Mouse (Mus musculus): ENCODE measurements at regions not wholly inside any gene's neighbourhood (a gene's known extent, or its start where the extent isn't known, plus 50 kb on each side); places are given as distances from the start of the nearest gene placed in this dataset.
"Not testable (repeated sequence)": the region's sequence is repeated elsewhere in the genome, so short reads cannot be mapped to it uniquely, and the experiment has no call there.

DNA sequence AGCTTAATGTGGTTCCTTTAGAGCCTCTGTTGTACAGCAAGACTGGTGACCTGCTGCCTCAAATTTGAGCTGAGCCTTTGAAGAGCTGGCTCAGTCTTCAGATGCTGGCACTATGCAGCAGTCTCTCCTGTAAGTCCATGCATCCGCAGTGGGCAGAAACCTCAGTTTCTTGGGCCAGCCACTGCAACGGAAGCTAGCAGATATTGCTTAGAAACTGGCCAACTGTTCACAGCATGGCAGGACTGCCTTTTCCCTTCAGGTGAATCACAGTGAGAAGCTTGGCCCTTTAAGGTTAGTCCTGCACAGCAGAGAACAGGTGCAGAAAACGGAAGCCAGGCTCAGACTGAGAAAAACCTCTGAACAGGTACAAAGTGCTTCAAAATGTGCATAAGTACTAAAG, 1976.8 kb upstream of the G6pd2 start:
- no peak overlapping the region for H3K9ac ChIP-seq (ENCODE audit: low read length)
- WGBS: 76% methylated on average over 3 of the region's 3 CpGs
- H3K9me3 ChIP-seq (ENCODE audit: control insufficient read depth, low read length): no peaks in the 10 kb centered on the region; the same call in 1 of the 2 replicates
- no peak overlapping the region for H3K27ac ChIP-seq (ENCODE audit: low read length)
- H3K36me3 ChIP-seq (ENCODE audit: control insufficient read depth, insufficient read depth, low read length): no peaks in the 10 kb centered on the region
- H3K27me3 ChIP-seq (ENCODE audit: control insufficient read depth, insufficient read depth, low read depth, low read length): no peaks in the 10 kb centered on the region
- no peaks in the 10 kb centered on the region for H3K4me1 ChIP-seq (replicated peaks; ENCODE audit: control insufficient read depth, insufficient read depth, low read length)
- no peak for ATAC-seq (ENCODE audit: low read depth)
- no peak overlapping the region for H3K4me3 ChIP-seq (ENCODE audit: low read length)
- H3K4me2 ChIP-seq (ENCODE audit: low read depth, low read length): no peak overlapping the region

DNA sequence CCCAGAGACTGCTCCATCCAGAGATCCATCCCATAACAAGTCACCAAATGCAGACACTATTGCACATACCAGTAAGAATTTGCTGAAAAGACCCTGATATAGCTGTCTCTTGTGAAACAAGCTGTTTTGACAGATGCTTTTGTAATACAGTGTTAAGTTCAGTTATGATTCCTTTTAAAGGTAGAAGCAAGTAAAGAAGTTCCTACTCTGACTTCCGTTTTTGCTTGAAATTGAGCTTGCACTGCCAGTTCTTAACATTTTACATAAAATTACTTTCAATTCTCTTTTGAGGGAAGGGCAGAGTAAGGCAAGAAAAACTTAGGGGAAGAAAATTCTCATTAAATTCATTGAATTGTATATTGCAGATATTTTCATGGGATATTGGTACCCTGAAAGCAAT, 1962.9 kb upstream of the G6pd2 start:
- no peaks in the 10 kb centered on the region for H3K9me3 ChIP-seq (ENCODE audit: control insufficient read depth, low read length)
- no peaks in the 10 kb centered on the region for H3K36me3 ChIP-seq (ENCODE audit: control insufficient read depth, insufficient read depth, low read length)
- no peak overlapping the region for H3K4me3 ChIP-seq (ENCODE audit: low read length)
- 62% methylated on average over 1 of the region's 1 CpGs for WGBS
- no peak overlapping the region for H3K4me2 ChIP-seq (ENCODE audit: low read depth, low read length)
- H3K27me3 ChIP-seq (ENCODE audit: control insufficient read depth, insufficient read depth, low read depth, low read length): no peaks in the 10 kb centered on the region
- no peak for ATAC-seq (ENCODE audit: low read depth)
- no peak overlapping the region for H3K27ac ChIP-seq (ENCODE audit: low read length)
- H3K9ac ChIP-seq (ENCODE audit: low read length): no peak overlapping the region
- no peaks in the 10 kb centered on the region for H3K4me1 ChIP-seq (replicated peaks; ENCODE audit: control insufficient read depth, insufficient read depth, low read length)

DNA sequence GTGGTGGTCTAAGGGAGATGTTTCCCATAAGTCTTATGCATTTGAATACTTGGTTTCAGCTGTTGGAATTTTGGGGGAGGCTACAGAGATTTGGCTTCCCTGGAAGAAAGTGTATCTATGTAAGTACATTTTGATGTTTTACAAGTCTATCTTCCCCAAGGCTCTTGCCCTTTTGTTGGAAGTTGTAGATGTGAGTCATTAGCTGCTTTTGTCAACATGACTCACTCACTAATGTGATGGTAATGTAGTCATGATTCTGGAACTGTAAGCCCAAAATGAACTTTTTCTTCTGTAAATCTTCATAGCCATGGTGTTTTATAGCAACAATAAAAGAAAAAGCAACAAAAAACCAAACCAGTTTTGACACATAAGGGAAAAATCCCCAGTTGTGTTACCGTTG, 1961.0 kb upstream of the G6pd2 start:
- H3K36me3 ChIP-seq (ENCODE audit: control insufficient read depth, insufficient read depth, low read length): no peaks in the 10 kb centered on the region
- H3K9me3 ChIP-seq (ENCODE audit: control insufficient read depth, low read length): no peaks in the 10 kb centered on the region
- H3K4me1 ChIP-seq (replicated peaks; ENCODE audit: control insufficient read depth, insufficient read depth, low read length): no peaks in the 10 kb centered on the region
- H3K27ac ChIP-seq (ENCODE audit: low read length): no peak overlapping the region
- no peak overlapping the region for H3K9ac ChIP-seq (ENCODE audit: low read length)
- WGBS: 80% methylated on average over 1 of the region's 1 CpGs
- no peaks in the 10 kb centered on the region for H3K27me3 ChIP-seq (ENCODE audit: control insufficient read depth, insufficient read depth, low read depth, low read length)
- no peak for ATAC-seq (ENCODE audit: low read depth)
- H3K4me2 ChIP-seq (ENCODE audit: low read depth, low read length): no peak overlapping the region
- H3K4me3 ChIP-seq (ENCODE audit: low read length): no peak overlapping the region

DNA sequence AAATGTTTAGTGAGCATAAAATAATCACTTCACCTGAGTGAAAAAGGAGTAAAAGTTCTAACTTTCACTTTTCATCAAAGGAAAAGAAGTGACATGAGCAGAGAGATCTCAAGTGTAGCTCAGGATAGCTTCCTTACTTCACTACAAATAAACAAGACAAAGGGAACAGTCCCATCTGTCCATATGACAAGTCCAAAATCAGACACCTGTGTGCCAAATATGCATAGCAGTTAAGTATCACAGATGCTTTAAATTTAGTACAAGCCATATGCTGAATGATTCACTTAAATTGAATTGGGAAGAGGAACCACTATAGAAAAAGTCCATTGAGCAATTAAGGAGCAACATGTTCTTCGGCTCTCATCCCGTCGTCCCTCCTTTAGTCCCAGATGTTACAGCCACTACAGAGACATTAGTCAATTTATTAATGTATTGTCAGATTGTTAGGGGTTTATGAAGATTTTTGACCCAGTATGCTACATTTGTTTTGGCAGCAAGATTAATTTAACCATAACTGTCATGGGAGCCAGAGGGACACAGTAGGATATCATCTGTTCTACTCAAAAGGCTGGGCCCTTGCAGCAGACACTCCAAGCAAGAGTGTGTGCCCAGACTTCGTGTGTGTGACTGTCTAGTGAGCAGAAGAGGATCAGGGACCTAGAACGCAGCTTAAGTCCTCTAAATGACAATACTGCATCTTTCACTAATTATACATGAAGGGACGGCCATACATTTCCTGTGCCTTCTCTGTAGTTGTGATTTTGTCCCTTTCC, 1914.5 kb upstream of the G6pd2 start:
- Histone ChIP-seq H3K4me1 (replicated peaks; ENCODE audit: control insufficient read depth, insufficient read depth, low read length) (no peaks in the 10 kb centered on the region), H3K27ac (ENCODE audit: low read length) (no peak overlapping the region), H3K4me3 (ENCODE audit: low read length) (no peak overlapping the region), H3K4me2 (ENCODE audit: low read depth, low read length) (no peak overlapping the region), H3K36me3 (ENCODE audit: control insufficient read depth, insufficient read depth, low read length) (no peaks in the 10 kb centered on the region), H3K9ac (ENCODE audit: low read length) (no peak overlapping the region), H3K27me3 (ENCODE audit: control insufficient read depth, insufficient read depth, low read depth, low read length) (no peaks in the 10 kb centered on the region), H3K9me3 (ENCODE audit: control insufficient read depth, low read length) (no peaks in the 10 kb centered on the region)
- ATAC-seq (ENCODE audit: low read depth): no peak
- WGBS: 74% methylated on average over 6 of the region's 6 CpGs

DNA sequence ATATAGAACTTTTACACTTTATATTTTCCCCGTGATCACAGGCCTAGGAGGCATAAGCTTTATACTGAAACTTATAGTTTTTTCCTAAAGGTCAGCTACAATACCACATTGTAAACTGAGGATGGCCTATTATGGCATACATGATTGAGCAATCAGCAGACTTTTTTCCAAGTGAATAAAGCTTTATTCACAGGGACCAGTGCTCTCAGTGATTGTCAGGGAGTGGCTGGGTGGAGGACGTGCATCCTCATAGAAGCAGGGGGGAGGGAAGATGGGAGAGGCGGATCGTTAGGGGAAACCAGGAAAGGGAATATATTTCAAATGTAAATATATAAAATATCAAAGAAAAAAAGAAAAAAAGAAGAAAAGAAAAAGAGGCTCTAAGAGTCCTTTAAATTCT, 1886.7 kb upstream of the G6pd2 start:
- WGBS: 61% methylated on average over 4 of the region's 4 CpGs
- Histone ChIP-seq H3K9me3 (ENCODE audit: control insufficient read depth, low read length) (no peaks in the 10 kb centered on the region), H3K36me3 (ENCODE audit: control insufficient read depth, insufficient read depth, low read length) (no peaks in the 10 kb centered on the region), H3K4me2 (ENCODE audit: low read depth, low read length) (no peak overlapping the region), H3K4me1 (replicated peaks; ENCODE audit: control insufficient read depth, insufficient read depth, low read length) (no peaks in the 10 kb centered on the region), H3K27ac (ENCODE audit: low read length) (no peak overlapping the region), H3K27me3 (ENCODE audit: control insufficient read depth, insufficient read depth, low read depth, low read length) (no peaks in the 10 kb centered on the region), H3K4me3 (ENCODE audit: low read length) (no peak overlapping the region), H3K9ac (ENCODE audit: low read length) (no peak overlapping the region)
- no peak for ATAC-seq (ENCODE audit: low read depth)

DNA sequence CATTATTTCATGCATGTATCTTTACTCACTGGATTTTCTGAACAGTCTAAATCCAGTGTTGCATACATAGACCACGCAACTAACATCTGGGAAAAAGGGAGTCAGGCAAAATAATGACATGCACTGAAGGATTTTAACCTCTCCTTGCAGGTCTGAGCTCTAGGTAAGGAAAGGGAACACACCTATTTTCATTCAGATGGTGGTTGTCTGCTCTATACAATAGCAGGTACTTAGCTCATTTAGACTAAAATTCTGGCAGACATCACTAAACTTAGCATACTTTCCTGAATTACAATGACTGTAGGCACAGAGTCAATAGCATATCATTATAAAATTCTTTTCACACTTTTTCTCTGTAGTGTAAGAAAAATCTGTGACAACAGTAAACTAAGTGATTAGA, 1867.8 kb upstream of the G6pd2 start:
- 74% methylated on average over 1 of the region's 1 CpGs for WGBS
- ATAC-seq (ENCODE audit: low read depth): no peak
- Histone ChIP-seq H3K36me3 (ENCODE audit: control insufficient read depth, insufficient read depth, low read length) (no peaks in the 10 kb centered on the region), H3K4me3 (ENCODE audit: low read length) (no peak overlapping the region), H3K9me3 (ENCODE audit: control insufficient read depth, low read length) (no peaks in the 10 kb centered on the region), H3K4me1 (replicated peaks; ENCODE audit: control insufficient read depth, insufficient read depth, low read length) (no peaks in the 10 kb centered on the region), H3K4me2 (ENCODE audit: low read depth, low read length) (no peak overlapping the region), H3K27ac (ENCODE audit: low read length) (no peak overlapping the region), H3K9ac (ENCODE audit: low read length) (no peak overlapping the region), H3K27me3 (ENCODE audit: control insufficient read depth, insufficient read depth, low read depth, low read length) (no peaks in the 10 kb centered on the region)

DNA sequence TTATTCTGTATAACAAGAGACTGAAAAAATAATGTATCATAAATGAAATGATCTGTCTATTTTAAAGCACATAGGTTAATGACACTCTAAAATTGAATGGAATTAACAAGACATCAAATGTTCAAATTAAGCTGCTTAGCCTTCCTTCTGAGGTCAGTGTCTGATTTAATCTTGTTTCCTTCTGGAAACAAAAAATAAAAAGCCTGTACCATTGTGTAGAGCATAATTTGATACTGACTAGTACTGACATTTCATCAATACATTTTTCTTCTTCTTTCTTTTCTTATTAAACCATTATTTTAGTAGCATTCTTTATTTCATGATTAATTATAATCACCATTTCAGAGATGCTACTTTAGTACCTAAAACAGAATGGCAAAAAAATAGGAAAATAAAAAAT, 1862.9 kb upstream of the G6pd2 start:
- H3K9ac ChIP-seq (ENCODE audit: low read length): no peak overlapping the region
- H3K27ac ChIP-seq (ENCODE audit: low read length): no peak overlapping the region
- no peaks in the 10 kb centered on the region for H3K27me3 ChIP-seq (ENCODE audit: control insufficient read depth, insufficient read depth, low read depth, low read length)
- no peaks in the 10 kb centered on the region for H3K36me3 ChIP-seq (ENCODE audit: control insufficient read depth, insufficient read depth, low read length)
- H3K4me3 ChIP-seq (ENCODE audit: low read length): no peak overlapping the region
- no peak overlapping the region for H3K4me2 ChIP-seq (ENCODE audit: low read depth, low read length)
- no peaks in the 10 kb centered on the region for H3K4me1 ChIP-seq (replicated peaks; ENCODE audit: control insufficient read depth, insufficient read depth, low read length)
- ATAC-seq (ENCODE audit: low read depth): no peak
- H3K9me3 ChIP-seq (ENCODE audit: control insufficient read depth, low read length): no peaks in the 10 kb centered on the region

DNA sequence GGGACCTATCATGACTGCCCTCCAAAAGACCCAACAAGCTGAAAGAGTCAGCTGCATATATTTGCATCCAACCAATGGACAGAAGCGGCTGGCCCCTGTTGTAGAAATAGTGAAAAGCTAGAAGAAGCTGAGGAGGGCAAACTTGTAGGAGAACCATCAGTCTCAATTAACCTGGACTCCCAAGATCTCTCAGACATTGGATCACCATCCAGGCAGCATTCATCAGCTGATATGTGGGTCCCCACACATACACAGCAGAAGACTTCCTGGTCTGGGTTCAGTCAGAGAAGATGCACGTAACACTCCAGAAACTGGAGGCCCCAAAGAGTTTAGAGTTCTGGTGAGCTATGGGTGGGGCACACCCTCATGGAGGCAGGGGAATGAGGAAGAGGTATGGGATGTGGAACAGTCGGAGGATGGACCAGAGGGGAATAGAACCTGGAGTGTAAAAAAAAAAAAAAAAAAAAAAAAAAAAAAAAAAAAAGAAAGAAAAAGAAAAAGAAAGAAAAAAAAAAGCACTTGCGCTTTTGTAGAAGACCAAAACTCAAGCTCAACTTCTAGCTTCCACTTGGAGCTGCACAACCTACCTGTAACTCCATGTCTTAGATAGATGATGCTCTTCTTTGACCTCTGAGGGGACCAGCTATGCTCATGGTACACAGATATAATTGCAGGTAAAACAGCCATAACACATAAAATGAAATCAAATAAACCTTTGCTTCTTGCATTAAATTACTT, 1860.6 kb upstream of the G6pd2 start:
- no peak overlapping the region for H3K27ac ChIP-seq (ENCODE audit: low read length)
- 91% methylated on average over 4 of the region's 4 CpGs for WGBS
- no peak overlapping the region for H3K9ac ChIP-seq (ENCODE audit: low read length)
- H3K36me3 ChIP-seq (ENCODE audit: control insufficient read depth, insufficient read depth, low read length): no peaks in the 10 kb centered on the region
- H3K9me3 ChIP-seq (ENCODE audit: control insufficient read depth, low read length): no peaks in the 10 kb centered on the region
- no peak overlapping the region for H3K4me3 ChIP-seq (ENCODE audit: low read length)
- ATAC-seq (ENCODE audit: low read depth): no peak
- no peak overlapping the region for H3K4me2 ChIP-seq (ENCODE audit: low read depth, low read length)
- no peaks in the 10 kb centered on the region for H3K4me1 ChIP-seq (replicated peaks; ENCODE audit: control insufficient read depth, insufficient read depth, low read length)
- no peaks in the 10 kb centered on the region for H3K27me3 ChIP-seq (ENCODE audit: control insufficient read depth, insufficient read depth, low read depth, low read length)

DNA sequence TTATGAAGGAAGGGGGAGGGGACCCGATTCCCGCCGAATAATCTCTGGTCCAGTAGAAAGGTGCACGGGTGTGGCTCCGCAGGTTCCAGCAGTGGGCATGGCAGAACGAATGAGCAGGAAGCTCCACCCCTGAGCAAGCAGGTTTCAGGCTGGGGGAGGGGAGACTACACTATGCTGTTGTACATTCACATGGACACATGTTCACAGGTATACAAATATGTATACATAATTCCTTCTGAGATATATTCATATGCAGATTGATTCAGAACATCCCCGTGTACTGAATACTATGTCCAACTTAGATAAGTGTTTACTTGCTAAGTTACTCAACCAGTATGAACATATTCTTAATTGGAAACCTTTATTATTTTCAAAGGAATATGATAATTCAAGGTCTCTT, 1852.4 kb upstream of the G6pd2 start:
- H3K27ac ChIP-seq (ENCODE audit: low read length); H3K4me3 ChIP-seq (ENCODE audit: low read length); H3K9ac ChIP-seq (ENCODE audit: low read length); H3K27me3 ChIP-seq (ENCODE audit: control insufficient read depth, insufficient read depth, low read depth, low read length); H3K4me1 ChIP-seq (replicated peaks; ENCODE audit: control insufficient read depth, insufficient read depth, low read length); H3K9me3 ChIP-seq (ENCODE audit: control insufficient read depth, low read length); H3K36me3 ChIP-seq (ENCODE audit: control insufficient read depth, insufficient read depth, low read length); ATAC-seq (ENCODE audit: low read depth); H3K4me2 ChIP-seq (ENCODE audit: low read depth, low read length): not testable (repeated sequence)
- WGBS: 90% methylated on average over 4 of the region's 7 CpGs
